Mouse (Mus musculus): ENCODE measurements around the gene A730061H03Rik. TPM values are rescaled to one million over a fixed set of nuclear protein-coding genes. Genes with fewer than 3 reads are reported as not detected.

Gene A730061H03Rik
- polyA plus RNA-seq, 1 experiment from 2014 or later, result 1.2 TPM

- Histone ChIP-seq H3K36me3 (ENCODE audit: insufficient read depth, low read length) (no peaks in the 10 kb centered on the region), H3K4me3 (ENCODE audit: low read length) (no peak within 1 kb of the TSS), H3K9ac (replicated peaks; ENCODE audit: low read length) (no peak within 1 kb of the TSS), H3K27me3 (ENCODE audit: insufficient read depth, low read length) (no peaks in the 10 kb centered on the region; the same call in 1 of the 2 replicates), H3K4me1 (ENCODE audit: insufficient read depth, low read length) (no peaks in the 10 kb centered on the region), H3K4me2 (replicated peaks; ENCODE audit: low read depth, low read length) (no peak within 1 kb of the TSS), H3K9me3 (ENCODE audit: low read length) (no peaks in the 10 kb centered on the region), H3K27ac (ENCODE audit: low read length) (no peak within 1 kb of the TSS)
- WGBS, result 59% methylated on average over 22 of the region's 22 CpGs
- no peak for ATAC-seq (ENCODE audit: low FRiP score, low TSS enrichment)
Observed at GRCm38 (mm10) chr14:55510125-55510731, 50.0 kb downstream of the A730061H03Rik start, which contains the start of gene Cpne6. Cpne6 (plus strand) TSS chr14:55510445.

Other genes starting within 250 kb of the A730061H03Rik start
- 147 and 157 TPM in 2 replicates for gene Dhrs4, start 81.6 kb downstream of the A730061H03Rik start, polyA plus RNA-seq (2015; fragmentation: Nextera tagmentation; extraction: Ambion mirVana)
- gene Carmil3, start 69.8 kb downstream of the A730061H03Rik start, polyA plus RNA-seq (2015; fragmentation: Nextera tagmentation; extraction: Ambion mirVana), result 2.5 and 3.0 TPM in 2 replicates
- 0.21 and 0.46 TPM in 2 replicates for gene Cpne6, start 50.0 kb downstream of the A730061H03Rik start, polyA plus RNA-seq (2015; fragmentation: Nextera tagmentation; extraction: Ambion mirVana)
- gene Nrl, start 35.4 kb downstream of the A730061H03Rik start, polyA plus RNA-seq (2015; fragmentation: Nextera tagmentation; extraction: Ambion mirVana), result not detected in 2 replicates
- gene Pck2, start 20.1 kb downstream of the A730061H03Rik start, polyA plus RNA-seq (2015; fragmentation: Nextera tagmentation; extraction: Ambion mirVana), result 64.2 and 66.0 TPM in 2 replicates
- 117 TPM in 2 replicates for gene Dcaf11, start 400 bp downstream of the A730061H03Rik start, polyA plus RNA-seq (2015; fragmentation: Nextera tagmentation; extraction: Ambion mirVana)
- 4.5 and 4.6 TPM in 2 replicates for gene Fitm1, start 15.2 kb upstream of the A730061H03Rik start, polyA plus RNA-seq (2015; fragmentation: Nextera tagmentation; extraction: Ambion mirVana)
- gene Psme1, start 17.7 kb upstream of the A730061H03Rik start, polyA plus RNA-seq (2015; fragmentation: Nextera tagmentation; extraction: Ambion mirVana), result 156 and 168 TPM in 2 replicates
- gene Emc9, start 24.9 kb upstream of the A730061H03Rik start, polyA plus RNA-seq (2015; fragmentation: Nextera tagmentation; extraction: Ambion mirVana), result 9.3 and 9.5 TPM in 2 replicates
- 207 and 226 TPM in 2 replicates for gene Psme2, start 30.7 kb upstream of the A730061H03Rik start, polyA plus RNA-seq (2015; fragmentation: Nextera tagmentation; extraction: Ambion mirVana)
- 21.3 and 26.2 TPM in 2 replicates for gene Rnf31, start 31.3 kb upstream of the A730061H03Rik start, polyA plus RNA-seq (2015; fragmentation: Nextera tagmentation; extraction: Ambion mirVana)
- 16.8 and 17.7 TPM in 2 replicates for gene Irf9, start 43.2 kb upstream of the A730061H03Rik start, polyA plus RNA-seq (2015; fragmentation: Nextera tagmentation; extraction: Ambion mirVana)
- gene Rec8, start 57.6 kb upstream of the A730061H03Rik start, polyA plus RNA-seq (2015; fragmentation: Nextera tagmentation; extraction: Ambion mirVana), result 23.0 and 24.2 TPM in 2 replicates
- gene Ipo4, start 75.6 kb upstream of the A730061H03Rik start, polyA plus RNA-seq (2015; fragmentation: Nextera tagmentation; extraction: Ambion mirVana), result 120 and 130 TPM in 2 replicates
- 1.5 and 1.6 TPM in 2 replicates for gene Gm49378, start 77.5 kb upstream of the A730061H03Rik start, polyA plus RNA-seq (2015; fragmentation: Nextera tagmentation; extraction: Ambion mirVana)
- gene Tm9sf1, start 83.4 kb upstream of the A730061H03Rik start, polyA plus RNA-seq (2015; fragmentation: Nextera tagmentation; extraction: Ambion mirVana), result 137 and 139 TPM in 2 replicates
- 1.1 and 1.3 TPM in 2 replicates for gene Tssk4, start 89.8 kb upstream of the A730061H03Rik start, polyA plus RNA-seq (2015; fragmentation: Nextera tagmentation; extraction: Ambion mirVana)
- gene Mdp1, start 100.1 kb upstream of the A730061H03Rik start, polyA plus RNA-seq (2015; fragmentation: Nextera tagmentation; extraction: Ambion mirVana), result 59.8 and 61.0 TPM in 2 replicates
- 74.1 and 74.2 TPM in 2 replicates for gene Gmpr2, start 111.5 kb upstream of the A730061H03Rik start, polyA plus RNA-seq (2015; fragmentation: Nextera tagmentation; extraction: Ambion mirVana)
- gene Nedd8, start 111.7 kb upstream of the A730061H03Rik start, polyA plus RNA-seq (2015; fragmentation: Nextera tagmentation; extraction: Ambion mirVana), result 514 and 521 TPM in 2 replicates
- gene Tinf2, start 121.4 kb upstream of the A730061H03Rik start, polyA plus RNA-seq (2015; fragmentation: Nextera tagmentation; extraction: Ambion mirVana), result 43.9 and 44.5 TPM in 2 replicates
- gene Tgm1, start 153.5 kb upstream of the A730061H03Rik start, polyA plus RNA-seq (2015; fragmentation: Nextera tagmentation; extraction: Ambion mirVana), result 2.9 and 3.0 TPM in 2 replicates
- 43.3 and 46.2 TPM in 2 replicates for gene Rabggta, start 161.9 kb upstream of the A730061H03Rik start, polyA plus RNA-seq (2015; fragmentation: Nextera tagmentation; extraction: Ambion mirVana)
- 112 and 119 TPM in 2 replicates for gene Dhrs1, start 185.3 kb upstream of the A730061H03Rik start, polyA plus RNA-seq (2015; fragmentation: Nextera tagmentation; extraction: Ambion mirVana)
- gene Nop9, start 185.3 kb upstream of the A730061H03Rik start, polyA plus RNA-seq (2015; fragmentation: Nextera tagmentation; extraction: Ambion mirVana), result 40.6 and 41.9 TPM in 2 replicates
- 21.1 and 21.3 TPM in 2 replicates for gene Cideb, start 198.1 kb upstream of the A730061H03Rik start, polyA plus RNA-seq (2015; fragmentation: Nextera tagmentation; extraction: Ambion mirVana)
- gene Ltb4r2, start 201.0 kb upstream of the A730061H03Rik start, polyA plus RNA-seq (2015; fragmentation: Nextera tagmentation; extraction: Ambion mirVana), result 0.41 and 0.45 TPM in 2 replicates
- gene Ltb4r1, start 205.6 kb upstream of the A730061H03Rik start, polyA plus RNA-seq (2015; fragmentation: Nextera tagmentation; extraction: Ambion mirVana), result 0.54 and 0.92 TPM in 2 replicates
- 16.7 and 19.7 TPM in 2 replicates for gene Adcy4, start 223.7 kb upstream of the A730061H03Rik start, polyA plus RNA-seq (2015; fragmentation: Nextera tagmentation; extraction: Ambion mirVana)
- gene Ripk3, start 228.5 kb upstream of the A730061H03Rik start, polyA plus RNA-seq (2015; fragmentation: Nextera tagmentation; extraction: Ambion mirVana), result 39.3 and 43.4 TPM in 2 replicates

Data from kidney, embryonic 16.5 days (tissue).